Mouse (Mus musculus) right cerebral cortex, adult 18-20 months (tissue): ENCODE measurements at regions not wholly inside any gene's neighbourhood (a gene's known extent, or its start where the extent isn't known, plus 50 kb on each side); places are given as distances from the start of the nearest gene placed in this dataset.

Experiments
- DNase-seq: peaks from one replicate; pipeline ENCODE4 v3.0.0; 2022; ENCODE audit warnings: mixed read lengths

DNA sequence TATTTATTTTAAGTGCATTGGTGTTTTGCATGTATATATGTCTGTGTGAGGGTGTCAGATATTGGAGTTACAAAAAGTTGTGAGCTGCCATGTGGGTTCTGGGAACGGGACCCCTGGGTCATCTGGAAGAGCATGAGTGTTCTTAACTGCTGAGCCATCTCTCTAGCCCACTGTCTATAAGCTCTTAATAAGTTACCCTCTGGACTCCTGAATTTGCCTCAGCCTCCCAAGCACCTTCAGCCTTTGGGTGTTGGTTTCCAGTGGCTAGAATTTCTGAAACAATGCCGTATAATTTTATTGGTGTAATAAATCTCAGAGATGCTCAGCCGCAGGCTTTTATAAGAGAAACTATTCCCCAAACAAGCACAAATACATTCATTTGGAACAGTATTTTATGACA, 75.0 kb downstream of the Nat3 start:
- DNase-seq: no peak

DNA sequence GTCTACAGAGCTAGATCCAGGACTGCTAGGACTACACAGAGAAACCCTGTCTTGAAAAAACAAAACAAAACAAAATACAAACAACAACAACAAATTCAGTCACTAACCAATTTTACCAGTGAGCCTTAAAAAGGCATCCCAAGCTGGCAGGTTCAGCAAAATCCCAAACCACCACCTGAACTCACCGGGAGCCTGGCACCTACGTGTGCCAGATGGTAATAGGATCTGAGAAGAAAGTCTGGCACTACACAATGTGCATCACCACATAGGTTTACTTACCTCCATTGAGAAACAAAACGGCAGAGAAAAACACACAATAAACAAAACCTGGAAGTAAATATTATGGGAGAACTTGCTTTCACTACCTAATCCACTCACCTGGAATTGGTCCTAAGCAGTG, 98.6 kb downstream of the Nat3 start:
- no peak for DNase-seq

DNA sequence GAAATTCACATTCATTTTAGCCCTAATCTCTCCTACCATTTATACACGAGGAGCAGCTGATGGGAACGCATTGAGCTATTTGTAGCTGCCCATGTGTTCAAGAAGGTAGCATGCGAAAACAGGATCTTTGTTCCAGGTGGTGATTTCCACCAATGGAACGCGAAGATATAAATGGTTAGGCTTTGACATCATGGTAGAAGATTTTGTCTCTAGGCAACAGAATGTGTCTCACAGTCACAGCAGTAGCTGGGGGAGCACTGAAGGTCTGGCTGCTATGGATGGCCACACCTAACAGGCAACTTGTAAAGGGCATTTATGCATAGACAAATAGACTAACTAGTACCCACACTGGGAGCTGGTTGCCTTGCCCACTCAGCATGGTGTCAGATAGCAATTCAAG, 108.0 kb downstream of the Nat3 start:
- peak; percentile 55 for DNase-seq

DNA sequence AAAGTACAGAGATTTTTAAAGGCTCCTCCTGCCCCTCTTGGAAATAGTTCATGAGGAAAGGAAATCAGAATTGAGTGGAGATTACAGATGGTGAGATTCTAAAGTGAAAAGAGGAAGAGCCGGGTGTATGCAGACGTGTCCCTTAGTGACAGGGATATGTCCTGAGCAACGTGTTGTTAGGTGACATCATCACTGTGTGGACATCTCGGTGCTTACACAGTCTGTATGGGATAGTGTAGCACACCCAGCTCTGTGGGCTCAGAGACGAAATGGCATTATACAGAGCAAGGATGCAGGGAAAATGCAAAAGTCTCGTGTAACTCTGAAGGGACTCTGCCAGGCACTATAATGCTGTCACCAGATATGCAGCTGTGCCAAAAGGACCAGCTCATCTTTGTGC, 108.6 kb downstream of the Nat3 start:
- no peak for DNase-seq
